Mouse (Mus musculus) MEL (cell line): Measurements from ENCODE around the gene Vgll4.

Experiments
- CHD2 ChIP-seq: IDR thresholded peaks from 2 replicates; pipeline ENCODE4 v1.6.1; 2011; ENCODE audit warnings: low read length, improper control_type of control experiment
- CTCF ChIP-seq, 3 experiments: IDR thresholded peaks in 2 of 3; conservative IDR thresholded peaks in 1 of 3; 2 replicates each; pipeline ENCODE4 v1.5.1; 2011 to 2012; ENCODE audit warnings: low read length in 3 of 3, low read depth in 2 of 3, mild to moderate bottlenecking in 2 of 3, improper control_type of control experiment in 1 of 3, inconsistent platforms in 1 of 3, mixed read lengths in 1 of 3, moderate library complexity in 1 of 3; ENCODE audit not compliant: control insufficient read depth in 1 of 3, insufficient read depth in 1 of 3, poor library complexity in 1 of 3, severe bottlenecking in 1 of 3
- ELF1 ChIP-seq: IDR thresholded peaks from 2 replicates; pipeline ENCODE4 v1.6.1; 2014; ENCODE audit warnings: low read depth, mild to moderate bottlenecking, inconsistent platforms, low read length, improper control_type of control experiment, moderate library complexity
- EP300 ChIP-seq, 2 experiments: IDR thresholded peaks; 2 replicates each; pipeline ENCODE4 v1.6.1; 2011; ENCODE audit warnings: improper control_type of control experiment in 2 of 2, low read length in 2 of 2, low read depth in 1 of 2, mild to moderate bottlenecking in 1 of 2
- HCFC1 ChIP-seq: IDR thresholded peaks from 2 replicates; pipeline ENCODE4 v1.6.1; 2012; ENCODE audit warnings: low read depth, mild to moderate bottlenecking, inconsistent platforms, low read length, improper control_type of control experiment, moderate library complexity
- MAX ChIP-seq: IDR thresholded peaks from 2 replicates; pipeline ENCODE4 v1.6.1; 2011; ENCODE audit warnings: low read length, improper control_type of control experiment
- MXI1 ChIP-seq: IDR thresholded peaks from 2 replicates; pipeline ENCODE4 v1.6.1; 2011; ENCODE audit warnings: mild to moderate bottlenecking, low read depth, low read length, improper control_type of control experiment
- NRF1 ChIP-seq: IDR thresholded peaks from 2 replicates; pipeline ENCODE4 v1.6.1; 2014; ENCODE audit warnings: low read depth, mild to moderate bottlenecking, inconsistent platforms, low read length, improper control_type of control experiment, moderate library complexity; ENCODE audit not compliant: poor library complexity, insufficient read depth, severe bottlenecking
- POLR2A ChIP-seq, 2 experiments: IDR thresholded peaks; 2 replicates each; pipeline ENCODE4 v1.6.1; 2011 to 2012; ENCODE audit warnings: low read length in 2 of 2, mild to moderate bottlenecking in 2 of 2, control low read depth in 1 of 2, improper control_type of control experiment in 1 of 2, low read depth in 1 of 2, moderate library complexity in 1 of 2; ENCODE audit not compliant: control insufficient read depth in 1 of 2, insufficient read depth in 1 of 2, poor library complexity in 1 of 2
- TAL1 ChIP-seq: IDR thresholded peaks from 2 replicates; pipeline ENCODE4 v1.6.1; 2012; ENCODE audit warnings: mild to moderate bottlenecking, inconsistent platforms, low read length, moderate library complexity, mixed read lengths
- TBP ChIP-seq: IDR thresholded peaks from 2 replicates; pipeline ENCODE4 v1.8.0; 2011; ENCODE audit warnings: low read depth, low read length, improper control_type of control experiment
- TCF12 ChIP-seq: IDR thresholded peaks from 2 replicates; pipeline ENCODE4 v1.6.1; 2014; ENCODE audit warnings: low read depth, mild to moderate bottlenecking, inconsistent platforms, low read length, improper control_type of control experiment, moderate library complexity
- ZC3H11A ChIP-seq: IDR thresholded peaks from 2 replicates; pipeline ENCODE4 v1.6.1; 2012; ENCODE audit warnings: low read depth, mild to moderate bottlenecking, inconsistent platforms, low read length, improper control_type of control experiment
- ZNF384 ChIP-seq: IDR thresholded peaks from 2 replicates; pipeline ENCODE4 v1.6.1; 2012; ENCODE audit warnings: low read depth, mild to moderate bottlenecking, inconsistent platforms, low read length, improper control_type of control experiment

GRCm38 (mm10) chr6:114869501-114870076 lies 100.2 kb downstream of the Vgll4 start:
- TF ChIP-seq CTCF (IDR thresholded peaks at IDR 0.05 in 2 of 3, conservative IDR thresholded peaks at IDR 0.05 in 1 of 3; ENCODE audit: control insufficient read depth in 1 of 3, insufficient read depth in 1 of 3, low read depth in 2 of 3, low read length in 3 of 3, poor library complexity in 1 of 3, severe bottlenecking in 1 of 3) (no peak), TAL1 (no peak), CHD2 (no peak), ZNF384 (no peak), EP300 (IDR thresholded peaks at IDR 0.05; ENCODE audit: low read depth in 1 of 2, low read length in 2 of 2) (no peak), TCF12 (no peak), ZC3H11A (no peak), MAX (no peak), HCFC1 (no peak), TBP (no peak), ELF1 (no peak), MXI1 (no peak), NRF1 (no peak), POLR2A (IDR thresholded peaks at IDR 0.05; ENCODE audit: control insufficient read depth in 1 of 2, insufficient read depth in 1 of 2, low read depth in 1 of 2, low read length in 2 of 2, poor library complexity in 1 of 2) (no peak)
